Mouse (Mus musculus) natural killer cell, adult 2 months (primary cell): ENCODE results near the gene Sept9.

Experiments
- DNase-seq, 2 experiments: peaks; one replicate each; pipeline ENCODE4 v3.0.0; 2022; ENCODE audit warnings: low spot score in 2 of 2

Sept9 gene

DNA sequence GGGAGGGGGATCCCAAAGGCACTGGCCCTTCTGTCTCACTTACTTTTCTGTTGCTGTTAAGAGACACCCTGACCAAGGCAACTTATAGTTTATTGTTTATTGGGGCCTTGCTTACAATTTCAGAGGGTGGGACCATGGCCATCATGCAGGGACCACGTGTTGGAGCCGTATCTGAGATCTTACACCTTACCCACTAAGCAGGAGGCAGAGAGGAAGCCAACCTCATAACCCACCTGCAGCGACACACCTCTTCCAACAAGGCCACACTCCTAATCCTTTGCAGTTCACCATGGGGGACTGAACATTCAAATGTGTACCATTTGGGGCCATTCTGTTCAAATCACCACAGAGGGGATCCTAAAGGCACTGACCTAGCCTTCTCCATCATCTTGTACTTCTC, 46.4 kb downstream of the Sept9 start:
- DNase-seq: no peak

DNA sequence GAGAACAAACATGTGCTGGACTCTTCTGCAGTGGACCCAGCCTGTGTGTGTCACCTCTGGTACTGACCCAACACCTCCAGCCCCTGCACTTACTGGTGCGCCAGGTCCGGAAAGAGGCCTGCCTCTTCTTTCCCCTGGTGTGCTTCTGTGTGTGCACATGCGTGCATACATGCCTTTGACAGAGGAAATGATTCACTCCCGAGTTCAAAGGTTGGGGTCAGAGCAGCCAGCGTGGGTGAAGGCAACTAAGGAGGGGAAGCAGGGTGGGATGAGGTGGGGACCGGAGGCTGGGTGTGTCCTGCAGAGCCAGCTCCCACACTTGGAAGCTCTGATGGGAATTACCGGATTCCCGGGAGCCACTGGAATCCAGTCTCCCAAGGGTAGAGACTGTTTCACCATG, 46.8 kb downstream of the Sept9 start:
- no peak for DNase-seq

DNA sequence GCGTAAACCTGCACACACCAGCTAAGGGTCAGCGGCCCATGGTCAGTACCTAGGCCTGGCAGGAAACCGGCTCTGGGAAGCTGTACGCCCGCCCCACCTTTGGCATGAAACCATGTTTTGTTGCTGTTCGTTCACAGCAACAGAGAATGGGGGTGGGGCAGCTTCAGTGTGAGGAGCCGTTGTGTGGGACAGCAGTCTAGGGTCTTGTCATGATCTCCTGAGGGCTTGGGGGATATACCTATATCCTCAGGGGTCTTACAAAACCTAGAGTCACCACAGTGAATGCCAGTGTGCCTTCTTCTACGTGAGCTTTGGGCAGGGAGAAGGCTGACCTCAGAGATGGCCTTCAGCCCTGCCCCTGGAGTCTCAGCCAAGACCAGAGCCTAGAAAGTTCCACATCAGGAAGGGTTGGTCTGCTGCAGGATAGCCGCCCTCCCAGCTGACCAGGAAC, 47.5 kb downstream of the Sept9 start:
- no peak for DNase-seq

DNA sequence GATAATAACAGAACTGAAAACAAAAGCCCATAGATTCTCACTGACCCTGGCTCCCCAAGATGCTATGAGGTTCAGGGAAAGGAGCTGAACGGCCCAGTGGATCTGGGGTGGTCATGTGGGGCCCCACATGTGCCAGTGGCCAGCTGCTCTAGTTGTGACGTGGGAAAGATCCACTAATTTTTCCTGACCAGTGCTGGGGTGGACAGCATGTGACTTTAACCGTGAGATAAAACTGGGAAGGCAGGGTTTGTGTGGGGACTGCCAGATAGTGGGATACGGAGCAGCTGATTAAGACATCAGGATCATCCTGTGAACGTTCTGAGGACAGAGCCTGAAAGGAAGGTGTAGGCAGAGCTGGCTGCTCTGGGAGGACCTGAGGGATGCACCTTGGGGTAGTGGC, 48.1 kb downstream of the Sept9 start:
- DNase-seq: no peak

DNA sequence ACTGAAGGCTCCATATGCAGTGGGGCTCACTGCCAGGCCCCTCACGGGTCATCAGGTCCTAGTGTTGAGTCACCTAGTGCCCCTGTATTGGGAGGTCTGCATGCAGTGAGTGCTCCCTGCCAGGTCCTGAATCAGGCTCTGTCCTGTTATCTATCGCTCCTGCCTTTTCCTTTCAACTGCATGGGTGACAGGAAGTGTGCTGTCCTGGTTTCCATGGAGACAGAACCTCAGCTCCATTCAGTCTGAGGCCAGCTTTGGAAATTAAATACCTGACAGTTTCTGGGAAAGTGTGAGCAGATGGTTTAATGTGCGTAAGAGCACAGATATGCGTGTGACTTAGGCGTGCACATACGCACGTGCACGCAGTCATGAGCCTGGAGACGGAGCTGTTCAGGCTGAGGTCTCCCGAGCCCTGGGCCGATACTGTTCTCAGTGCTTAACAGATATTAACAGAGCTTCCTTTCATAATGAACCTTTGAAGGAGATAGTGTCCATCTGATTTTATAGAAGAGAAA, 49.3 kb downstream of the Sept9 start:
- no peak for DNase-seq

DNA sequence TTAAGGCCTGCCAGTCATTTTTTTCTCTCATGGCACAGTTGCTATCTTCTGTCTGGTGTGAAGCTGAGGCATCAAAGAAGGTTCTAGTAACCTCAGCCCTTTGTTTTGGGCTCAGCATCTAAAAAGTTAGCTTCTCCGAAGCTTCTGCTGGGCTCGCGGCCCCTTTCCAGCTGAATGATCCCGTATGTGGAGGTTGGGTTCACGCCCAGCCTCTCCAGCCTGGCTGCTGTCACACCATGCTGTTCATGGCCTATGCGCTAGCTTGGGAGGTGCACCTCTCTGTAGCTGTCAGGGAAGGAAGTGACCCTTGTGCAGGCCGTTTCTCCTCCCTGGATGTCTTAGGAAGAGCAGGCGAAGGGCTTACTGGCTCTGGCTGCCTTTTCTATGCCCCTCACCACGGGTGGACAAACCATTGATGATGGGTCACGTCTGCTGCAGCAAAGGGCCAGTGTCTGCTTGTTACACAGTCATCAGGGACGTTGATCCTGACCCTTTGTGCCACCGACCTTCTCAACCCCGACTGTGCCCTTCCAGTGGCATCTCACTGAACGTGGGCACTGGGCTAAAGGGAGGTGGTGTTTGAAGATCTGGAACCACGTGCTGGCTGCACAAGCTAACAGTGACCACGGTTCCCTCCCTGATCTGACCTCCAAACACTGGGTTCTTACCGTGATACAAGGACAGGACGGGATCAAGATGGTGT, 50.0 kb downstream of the Sept9 start:
- DNase-seq: no peak

DNA sequence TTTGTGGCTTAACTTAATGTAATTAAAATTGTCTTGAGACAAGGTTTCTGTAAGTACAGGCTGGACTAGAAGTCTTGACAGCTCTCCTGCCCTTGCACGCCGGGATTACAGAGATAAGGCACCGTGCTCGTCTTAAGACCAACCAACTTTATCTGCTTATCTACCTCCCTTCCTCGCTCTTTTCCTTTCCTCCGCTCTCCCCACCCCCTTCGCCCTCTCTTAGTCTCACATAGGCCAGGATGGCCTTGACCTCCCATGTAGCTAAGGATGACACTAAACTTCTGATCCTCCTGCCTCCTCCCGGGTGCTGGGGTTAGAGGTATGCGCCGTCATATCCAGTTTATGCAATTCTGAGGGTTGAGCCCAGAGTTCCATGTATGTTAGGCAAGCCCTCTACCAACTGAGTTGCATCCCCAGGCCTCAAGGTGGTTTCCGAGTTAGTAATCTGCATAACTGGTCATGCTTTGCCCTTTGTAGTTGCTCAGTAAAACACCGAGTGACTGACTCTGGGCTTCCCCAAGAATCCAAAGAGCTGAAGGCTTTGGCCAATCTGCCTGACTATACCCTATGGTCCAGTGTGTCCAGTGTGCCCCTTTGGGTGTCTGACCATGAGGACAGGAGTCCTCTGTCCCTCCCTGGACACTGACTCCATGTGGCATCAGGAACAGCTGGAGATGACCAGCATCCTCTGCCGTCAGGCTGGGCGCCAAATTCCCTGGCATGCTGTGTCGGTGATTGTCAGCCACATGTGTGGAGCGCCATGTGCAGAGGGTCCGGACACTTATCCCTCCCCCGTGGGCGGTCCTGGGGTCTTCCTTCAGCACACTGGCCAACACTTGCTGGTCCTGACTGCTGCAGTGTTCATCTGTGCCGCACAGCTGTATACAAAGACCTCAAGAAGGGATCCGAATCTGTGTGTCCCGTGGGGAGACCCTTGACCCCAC, 50.8 kb downstream of the Sept9 start:
- no peak for DNase-seq

DNA sequence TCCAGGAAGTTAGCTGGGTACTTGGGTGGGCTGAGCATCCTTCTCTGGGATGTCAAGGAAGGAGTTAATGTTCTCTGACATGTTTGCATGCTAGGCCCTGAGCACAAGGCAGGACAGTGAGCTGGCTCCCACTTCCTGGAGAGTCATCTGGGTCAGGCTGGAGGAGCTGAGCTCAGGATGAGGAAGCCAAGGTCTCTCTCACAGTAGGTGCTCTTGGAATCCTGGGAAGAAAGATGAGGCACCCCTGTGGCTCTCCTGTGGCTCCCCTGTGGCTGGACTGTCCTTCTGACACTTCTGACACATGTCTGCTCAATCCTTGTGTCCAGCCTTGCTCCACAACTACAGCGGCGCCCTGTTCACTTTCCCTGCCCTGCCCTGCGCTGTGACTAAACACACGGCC, 52.3 kb downstream of the Sept9 start:
- no peak for DNase-seq

DNA sequence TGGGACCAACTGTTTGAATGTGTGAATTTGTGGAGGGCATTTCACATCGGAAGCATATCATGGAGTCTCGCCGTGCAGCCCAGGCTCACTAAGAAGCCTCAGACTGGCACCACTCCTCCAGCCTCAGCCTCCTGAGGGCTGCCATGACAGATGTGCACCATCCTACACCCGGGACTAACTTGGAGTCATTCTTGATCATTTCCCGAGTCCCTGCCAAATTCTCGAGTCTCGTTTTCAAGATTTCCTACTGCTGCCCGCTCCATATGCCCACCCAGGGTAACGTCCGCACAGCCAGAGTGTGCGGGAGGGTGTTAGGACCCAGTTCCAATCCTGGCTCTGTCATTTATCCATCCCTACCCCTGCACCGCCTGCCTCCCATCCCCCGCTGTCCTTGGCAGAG, 53.4 kb downstream of the Sept9 start:
- DNase-seq: no peak

DNA sequence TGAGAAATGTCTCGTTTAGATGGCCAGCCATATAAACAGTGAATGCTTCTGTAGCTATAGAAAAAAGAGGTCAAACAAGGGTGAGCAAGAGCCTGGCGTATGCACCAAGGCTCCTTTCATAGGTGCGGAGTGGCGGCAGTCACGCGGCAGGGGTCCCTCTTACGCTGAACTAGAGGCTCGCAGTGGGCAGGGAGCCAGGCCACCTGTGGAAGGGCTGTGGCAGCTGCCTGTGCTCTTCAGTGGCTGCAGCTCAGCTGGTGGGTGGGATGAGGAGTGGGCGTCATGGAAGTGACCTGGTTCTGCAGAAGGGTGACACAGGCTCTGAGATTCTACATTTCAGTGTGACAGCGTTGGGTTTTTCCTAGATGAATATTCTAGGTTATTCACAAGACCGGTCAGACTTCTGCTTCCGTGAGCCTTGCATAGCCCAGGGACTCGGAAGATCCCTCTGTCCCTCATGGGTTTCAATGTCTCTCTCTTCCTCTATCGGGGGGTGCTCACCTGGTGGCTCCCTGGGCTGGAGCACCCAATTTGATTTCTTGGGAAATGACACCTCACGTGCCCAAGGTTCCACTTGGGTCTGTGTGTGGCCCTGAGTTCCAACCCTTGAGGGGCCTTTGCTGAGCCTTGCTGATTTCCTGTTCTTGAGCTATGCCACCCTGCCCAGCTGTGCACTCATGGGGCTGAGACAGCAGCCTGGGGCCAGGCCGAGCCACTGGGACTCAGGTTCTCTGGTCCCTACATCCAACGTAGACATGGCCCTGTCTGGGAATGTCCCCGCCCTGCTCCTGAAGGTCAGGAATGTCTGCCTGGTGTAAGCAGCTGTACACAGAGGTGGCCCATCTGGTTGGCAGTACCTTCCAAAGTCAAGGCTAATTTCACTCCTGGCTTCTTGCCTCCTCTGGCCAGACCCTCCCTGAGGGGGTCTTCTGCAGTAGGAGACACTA, 55.0 kb downstream of the Sept9 start:
- no peak for DNase-seq

DNA sequence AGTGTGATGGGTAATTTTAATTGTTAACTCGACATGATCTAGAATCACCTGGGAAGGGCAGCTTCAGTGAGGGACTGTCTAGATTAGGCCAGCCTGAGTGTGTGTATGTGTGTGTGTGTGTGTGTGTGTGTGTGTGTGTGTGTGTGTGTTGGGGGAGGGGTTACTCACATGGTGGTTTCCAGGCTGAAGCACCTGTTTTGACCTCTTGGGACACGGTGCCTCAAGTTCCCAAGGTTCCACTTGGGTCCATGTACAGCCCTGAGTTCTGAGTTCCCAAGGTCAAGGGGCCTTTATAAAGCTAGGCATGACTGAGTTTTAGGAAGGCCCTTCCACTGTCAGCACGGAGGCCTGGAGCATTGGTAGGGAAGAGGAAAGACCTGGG, 55.6 kb downstream of the Sept9 start:
- no peak for DNase-seq

DNA sequence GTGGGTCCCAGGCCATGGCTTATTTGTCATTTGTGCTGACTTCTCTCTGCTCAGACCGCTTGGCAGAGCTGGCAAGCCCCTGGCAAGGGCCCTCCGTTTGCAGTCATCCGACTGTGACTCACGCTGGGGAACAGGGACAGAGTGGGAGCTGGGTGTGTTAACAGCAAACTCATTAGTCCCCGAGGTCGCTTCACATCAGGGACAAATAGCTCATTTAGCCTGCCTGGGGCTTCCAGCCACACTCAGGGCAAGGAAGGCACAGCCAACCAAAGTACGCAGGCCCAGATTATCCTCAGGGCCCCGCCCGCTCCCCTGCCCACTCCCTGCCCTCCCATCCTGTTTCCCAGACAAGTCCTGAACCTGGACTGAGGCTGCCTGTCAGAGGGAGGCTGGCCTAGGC, 56.6 kb downstream of the Sept9 start:
- DNase-seq: no peak

DNA sequence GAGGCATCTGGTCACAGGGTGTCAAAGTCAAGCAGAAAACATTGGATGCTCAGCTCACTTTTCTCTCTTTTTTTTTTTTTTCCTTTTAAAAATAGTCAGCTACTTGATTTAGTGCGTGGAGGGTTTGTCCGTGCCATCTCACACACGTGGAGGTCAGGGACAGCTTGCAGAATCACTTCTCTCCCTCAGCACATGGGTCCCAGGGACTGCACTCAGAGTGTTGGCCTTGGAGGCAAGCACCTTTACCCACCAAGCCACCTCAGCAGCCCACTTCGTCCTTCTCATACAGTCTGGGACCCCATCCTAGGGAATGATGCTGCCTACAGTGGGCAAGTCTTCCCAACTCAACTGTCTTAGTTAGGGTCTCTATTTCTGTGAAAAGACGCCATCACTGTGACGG, 57.4 kb downstream of the Sept9 start:
- DNase-seq: no peak

DNA sequence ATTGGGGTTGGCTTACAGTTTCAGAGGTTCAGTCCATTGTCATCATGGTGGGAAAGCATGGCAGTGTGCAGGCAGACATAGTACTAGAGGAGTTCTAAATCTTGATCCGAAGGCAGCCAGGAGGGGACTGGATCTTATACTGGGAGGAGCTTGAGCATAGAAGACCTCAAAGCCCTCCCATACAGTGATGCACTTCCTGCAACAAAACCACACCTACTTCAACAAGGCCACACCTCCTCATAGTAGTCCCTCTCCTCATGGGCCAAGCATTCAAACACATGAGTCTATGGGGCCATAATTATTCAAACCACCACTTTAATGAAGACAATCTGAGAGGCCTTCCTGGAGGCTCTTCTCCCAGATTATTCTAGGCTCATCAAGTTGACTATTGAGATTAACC, 57.8 kb downstream of the Sept9 start:
- no peak for DNase-seq

DNA sequence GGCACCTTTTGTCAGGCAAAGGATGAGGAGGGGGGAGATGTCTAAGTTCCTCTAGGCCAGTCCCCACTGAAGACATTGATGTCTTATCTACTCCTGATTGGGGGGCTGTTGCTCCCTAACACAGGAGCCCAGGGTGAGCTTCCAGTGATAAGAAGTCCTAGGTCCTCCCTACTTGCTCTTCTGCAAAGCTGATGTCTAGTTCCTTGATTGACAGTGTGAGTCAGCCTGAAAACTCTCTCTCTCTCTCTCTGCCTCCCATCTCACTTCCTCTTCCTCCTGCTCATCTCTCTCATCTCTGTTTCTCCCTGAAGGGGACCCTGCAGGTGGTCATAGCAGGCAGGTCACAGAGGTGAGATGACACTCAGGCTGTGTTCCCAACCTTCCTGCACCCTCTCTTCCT, 58.4 kb downstream of the Sept9 start:
- DNase-seq: no peak

DNA sequence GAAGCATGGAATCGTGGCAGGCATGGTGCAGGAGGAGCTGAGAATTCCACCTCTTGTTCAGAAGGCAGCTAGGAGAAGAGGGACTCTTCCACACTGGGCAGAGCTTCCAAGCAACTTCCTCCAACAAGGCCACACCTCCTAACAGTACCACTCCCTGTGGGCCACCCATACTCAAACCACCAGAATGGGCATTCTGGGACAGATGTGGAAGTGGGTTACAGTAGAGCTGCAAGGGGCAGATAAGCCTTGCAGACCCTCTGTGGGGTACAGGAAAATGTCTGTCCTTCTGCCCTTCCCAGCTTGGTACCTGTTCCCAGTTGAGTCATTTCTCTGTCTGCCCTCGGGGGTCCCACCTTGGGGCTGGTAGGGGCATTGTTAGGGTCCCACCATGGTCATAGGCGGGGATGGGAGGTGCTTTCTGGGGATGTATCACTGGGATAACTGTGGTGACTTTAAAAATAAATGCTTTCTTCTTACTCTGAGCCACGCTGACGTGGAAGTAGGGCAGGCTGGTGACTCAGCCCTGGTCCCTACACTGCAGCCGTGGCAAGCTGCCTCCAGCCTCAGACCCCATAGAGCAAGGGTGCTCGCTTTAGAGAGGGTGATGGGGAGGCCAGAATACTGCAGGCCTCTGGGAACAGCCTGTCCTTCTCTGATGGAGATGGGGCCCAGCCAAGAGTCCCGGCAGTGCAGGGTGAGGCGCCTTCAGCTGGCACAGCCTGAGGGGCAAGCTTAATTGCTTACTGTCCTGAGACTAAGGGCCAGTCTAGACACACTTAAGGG, 59.9 kb downstream of the Sept9 start:
- DNase-seq: no peak

DNA sequence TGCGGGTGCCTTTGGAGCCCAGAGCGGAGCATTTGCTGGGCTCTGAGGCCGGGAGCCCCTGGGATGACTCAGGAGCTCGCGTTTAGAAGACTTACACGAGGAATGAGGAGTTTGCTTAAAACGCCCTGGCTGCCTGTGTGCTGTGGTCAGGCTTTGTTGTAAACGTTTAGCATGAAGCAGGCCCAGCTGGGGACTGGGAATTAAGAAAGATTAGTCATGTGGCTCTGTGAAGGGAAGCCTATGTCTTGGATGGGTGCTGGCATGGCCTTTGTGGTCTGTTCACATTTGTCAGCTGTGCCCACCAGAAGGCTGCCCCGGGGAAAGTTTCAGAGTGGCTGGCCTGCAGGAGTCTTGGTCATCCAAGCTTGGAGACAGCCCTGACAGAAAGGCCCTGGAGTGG, 61.2 kb downstream of the Sept9 start:
- DNase-seq: no peak

DNA sequence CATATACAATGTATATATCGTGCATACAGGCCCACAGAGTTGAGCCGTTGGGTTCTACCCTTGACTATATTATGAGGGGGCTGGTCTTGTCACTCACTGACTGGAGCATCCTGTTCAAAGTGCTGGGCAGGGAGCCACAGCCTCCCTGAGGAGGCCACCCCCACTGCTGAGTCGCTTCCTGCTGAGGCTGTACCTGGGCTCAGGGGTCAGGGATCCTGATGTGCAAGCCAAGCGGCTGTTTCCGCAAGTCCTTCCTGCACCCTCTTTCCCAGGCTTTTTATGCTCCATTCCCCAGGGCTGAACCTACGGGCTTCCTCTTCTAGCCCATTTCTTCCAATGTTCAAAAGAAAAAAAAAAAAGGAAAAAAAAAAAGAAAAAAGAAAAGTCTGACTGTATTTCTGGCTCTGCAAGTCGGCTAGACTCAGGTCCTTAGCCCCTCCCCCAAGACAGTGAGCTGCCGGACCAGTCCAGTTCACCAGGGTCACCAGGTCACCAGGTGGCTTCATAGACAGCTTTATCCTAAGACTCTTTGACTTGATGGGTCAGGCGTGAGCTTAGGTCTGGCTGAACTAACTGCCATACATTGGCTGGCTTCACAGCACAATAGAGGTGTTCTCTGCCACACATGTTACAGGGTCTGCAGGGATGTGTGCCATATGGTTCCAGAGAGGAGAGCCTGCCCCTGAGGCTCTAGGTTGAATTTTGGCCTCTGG, 63.8 kb downstream of the Sept9 start:
- DNase-seq: no peak

DNA sequence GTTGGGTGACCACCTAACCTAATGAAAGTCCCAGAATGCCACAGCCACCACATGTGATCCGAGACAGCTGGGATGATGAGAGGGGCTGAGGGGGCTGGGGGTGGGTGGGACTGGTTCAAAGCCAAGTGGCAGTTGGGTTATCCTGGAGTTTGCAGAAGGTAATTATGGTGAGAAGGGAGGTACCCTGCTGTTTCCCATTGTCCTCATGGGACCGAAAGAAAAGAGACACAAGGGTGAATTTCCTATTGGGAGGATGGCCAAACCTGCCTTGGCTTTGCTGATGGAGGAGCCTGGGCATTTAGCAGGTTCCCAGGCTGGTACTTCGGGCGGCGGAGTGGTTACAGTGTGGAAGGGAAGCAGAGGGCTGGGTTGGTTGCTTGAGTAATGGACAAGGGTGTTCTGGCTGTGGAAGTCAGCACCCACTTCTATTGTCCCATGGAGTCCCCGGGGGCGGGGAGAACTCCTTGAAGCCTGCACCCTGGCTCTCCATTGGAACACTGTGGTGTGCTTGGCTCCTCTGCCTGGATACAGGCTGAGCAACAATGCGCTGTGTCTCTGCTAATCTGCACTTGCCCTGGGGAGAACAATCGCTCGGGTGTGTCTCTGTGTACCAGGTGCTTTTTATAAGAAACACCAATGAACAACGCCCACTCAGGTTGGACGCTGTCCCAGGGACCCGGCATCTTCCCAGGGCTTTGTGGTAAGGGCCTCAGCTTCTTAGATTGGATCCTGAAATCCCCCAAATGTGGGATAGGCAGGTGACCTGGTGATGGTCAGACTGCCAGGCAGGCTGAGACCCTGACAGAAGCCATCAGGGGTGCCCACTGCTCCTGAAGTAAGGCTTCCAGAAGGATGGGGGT, 64.9 kb downstream of the Sept9 start:
- DNase-seq: no peak
